Mouse (Mus musculus): ENCODE results near the gene Tmem132b.

GRCm38 (mm10) chr5:125588203-125588602, 56.6 kb downstream of the Tmem132b start:
- TF ChIP-seq POLR2A (IDR thresholded peaks at IDR 0.05; ENCODE audit: low read depth, low read length): no peak
- no peak for TF ChIP-seq CTCF (IDR thresholded peaks at IDR 0.05; ENCODE audit: extremely low read depth, insufficient read depth, insufficient read length, insufficient replicate concordance)
